Mouse (Mus musculus) forebrain, embryonic 14.5 days (tissue): Measurements from ENCODE around the gene Sectm1a. TPM values are rescaled to one million over a fixed set of nuclear protein-coding genes. Genes with fewer than 3 reads are reported as not detected.
A peak's percentile ranks its signal among the peaks of the same experiment; 100 is the strongest.
"Not testable (repeated sequence)": the region's sequence is repeated elsewhere in the genome, so short reads cannot be mapped to it uniquely, and the experiment has no call there.

ENCODE experiments used
- ATAC-seq: fragments of 200-750 bp; cut with Nextera tagmentation; 2 replicates; pipeline ENCODE4 v1.8.0; 2017; ENCODE audit warnings: mild to moderate bottlenecking, moderate library complexity
- DNase-seq: peaks from one replicate; pipeline ENCODE4 v3.0.0-alpha.2; 2015; ENCODE audit warnings: low spot score
- H3K27ac ChIP-seq: fragments of 300-500 bp; sonication (generic); 2 replicates; pipeline ENCODE4 v1.5.1; 2014; ENCODE audit warnings: low read depth, mild to moderate bottlenecking, control low read depth, low read length, moderate library complexity
- H3K27me3 ChIP-seq: fragments of 300-500 bp; sonication (generic); replicated peaks from 2 replicates; pipeline ENCODE4 v1.6.1; 2014; ENCODE audit warnings: low read length, control low read depth, mixed read lengths; ENCODE audit not compliant: control insufficient read depth, insufficient read depth
- H3K36me3 ChIP-seq: fragments of 300-500 bp; sonication (generic); 2 replicates; pipeline ENCODE4 v1.6.1; 2014; ENCODE audit warnings: low read length, control low read depth; ENCODE audit not compliant: control insufficient read depth, insufficient read depth
- H3K4me1 ChIP-seq: fragments of 300-500 bp; sonication (generic); 2 replicates; pipeline ENCODE4 v1.6.1; 2014; ENCODE audit warnings: antibody characterized with exemption, low read length, control low read depth; ENCODE audit not compliant: control insufficient read depth, insufficient read depth
- H3K4me2 ChIP-seq: fragments of 300-500 bp; sonication (generic); 2 replicates; pipeline ENCODE4 v1.6.1; 2014; ENCODE audit warnings: mild to moderate bottlenecking, control low read depth, low read length
- H3K4me3 ChIP-seq: fragments of 300-500 bp; sonication (generic); 2 replicates; pipeline ENCODE4 v1.5.1; 2014; ENCODE audit warnings: low read depth, low read length, control low read depth
- H3K9ac ChIP-seq: fragments of 300-500 bp; sonication (generic); 2 replicates; pipeline ENCODE4 v1.6.1; 2014; ENCODE audit warnings: mild to moderate bottlenecking, low read length, control low read depth, moderate library complexity
- H3K9me3 ChIP-seq: fragments of 300-500 bp; sonication (generic); replicated peaks from 2 replicates; pipeline ENCODE4 v1.6.1; 2016; ENCODE audit warnings: low read length, control low read depth, mixed read lengths; ENCODE audit not compliant: control insufficient read depth
- WGBS: fragments of 180-500 bp; shearing (Covaris S2); extraction: QIAGEN DNeasy Blood & Tissue Kit; methylation state at CpG from one replicate; pipeline ENCODE4 v1.1.7; 2014; 5-methylcytosine and 5-hydroxymethylcytosine counted together
- polyA plus RNA-seq: library from polyadenylated mRNA; unstranded; fragments of >200 nt; fragmentation: Nextera tagmentation; extraction: Ambion mirVana; gene quantifications from 2 replicates; pipeline ENCODE4 v1.2.1, GENCODE M21; 2014

Gene Sectm1a
- polyA plus RNA-seq, 1 experiment from 2014 or later, result not detected

GRCm38 (mm10) chr11:121082250-121082649, 1.2 kb upstream of the Sectm1a start:
- Histone ChIP-seq H3K27ac (no peak overlapping the region), H3K36me3 (no peaks in the 10 kb centered on the region), H3K9ac (no peak overlapping the region), H3K4me1 (no peaks in the 10 kb centered on the region), H3K4me2 (no peak overlapping the region), H3K27me3 (no peaks in the 10 kb centered on the region), H3K4me3 (no peak overlapping the region), H3K9me3 (no peaks in the 10 kb centered on the region)
- DNase-seq (no peak), ATAC-seq (no peak)
- WGBS, result 88% methylated on average over 3 of the region's 3 CpGs

GRCm38 (mm10) chr11:121080330-121080729, 690 bp downstream of the Sectm1a start:
- 94% methylated on average over 8 of the region's 8 CpGs for WGBS
- no peak for ATAC-seq
- no peaks in the 10 kb centered on the region for H3K27me3 ChIP-seq
- H3K9me3 ChIP-seq, result no peaks in the 10 kb centered on the region
- H3K36me3 ChIP-seq, result no peaks in the 10 kb centered on the region
- H3K9ac ChIP-seq, result no peak overlapping the region
- DNase-seq, result no peak
- no peak overlapping the region for H3K4me3 ChIP-seq
- no peak overlapping the region for H3K4me2 ChIP-seq
- no peaks in the 10 kb centered on the region for H3K4me1 ChIP-seq
- H3K27ac ChIP-seq, result no peak overlapping the region

- ATAC-seq, result no peak
- H3K27me3 ChIP-seq, result no peaks in the 10 kb centered on the region
- 76% methylated on average over 5 of the region's 5 CpGs for WGBS
Observed at GRCm38 (mm10) chr11:121075655-121076054, 5.4 kb downstream of the Sectm1a start.

GRCm38 (mm10) chr11:121069662-121070061, 11.4 kb downstream of the Sectm1a start:
- H3K4me3 ChIP-seq, H3K27ac ChIP-seq, H3K27me3 ChIP-seq, H3K9ac ChIP-seq, H3K4me2 ChIP-seq, H3K9me3 ChIP-seq, ATAC-seq, H3K4me1 ChIP-seq, DNase-seq, H3K36me3 ChIP-seq: not testable (repeated sequence)
- 89% methylated on average over 11 of the region's 16 CpGs for WGBS

More at GRCm38 (mm10) chr11:121075655-121076054, 5.4 kb downstream of the Sectm1a start:
- DNase-seq, result no peak
- Histone ChIP-seq H3K4me2 (no peak overlapping the region), H3K9ac (no peak overlapping the region), H3K9me3 (no peaks in the 10 kb centered on the region), H3K4me3 (no peak overlapping the region), H3K36me3 (no peaks in the 10 kb centered on the region), H3K27ac (no peak overlapping the region), H3K4me1 (no peaks in the 10 kb centered on the region)

GRCm38 (mm10) chr11:121067895-121068294, 13.1 kb downstream of the Sectm1a start:
- H3K4me2 ChIP-seq, result no peak overlapping the region
- WGBS, result 95% methylated on average over 2 of the region's 2 CpGs

GRCm38 (mm10) chr11:121064197-121064596, 16.8 kb downstream of the Sectm1a start:
- Histone ChIP-seq H3K4me1 (no peaks in the 10 kb centered on the region), H3K4me3 (no peak overlapping the region), H3K36me3 (no peaks in the 10 kb centered on the region), H3K27ac (no peak overlapping the region), H3K4me2 (no peak overlapping the region), H3K9ac (no peak overlapping the region), H3K9me3 (no peaks in the 10 kb centered on the region), H3K27me3 (no peaks in the 10 kb centered on the region)
- ATAC-seq (no peak), DNase-seq (no peak)
- 84% methylated on average over 3 of the region's 3 CpGs for WGBS

More at GRCm38 (mm10) chr11:121067895-121068294, 13.1 kb downstream of the Sectm1a start:
- no peak for ATAC-seq
- H3K4me3 ChIP-seq, result no peak overlapping the region
- no peak overlapping the region for H3K27ac ChIP-seq
- H3K27me3 ChIP-seq, result no peaks in the 10 kb centered on the region
- no peaks in the 10 kb centered on the region for H3K9me3 ChIP-seq
- no peaks in the 10 kb centered on the region for H3K36me3 ChIP-seq
- no peak for DNase-seq
- H3K4me1 ChIP-seq, result no peaks in the 10 kb centered on the region
- H3K9ac ChIP-seq, result no peak overlapping the region

GRCm38 (mm10) chr11:121063379-121063778, 17.6 kb downstream of the Sectm1a start, which contains the start of gene Sectm1b:
Gene Sectm1b, minus strand, starts transcription at chr11:121063569.
- DNase-seq (no peak), ATAC-seq (no peak)
- H3K4me2 ChIP-seq, result no peak within 1 kb of the TSS
- H3K27me3 ChIP-seq, result no peaks in the 10 kb centered on the region
- no peak within 1 kb of the TSS for H3K27ac ChIP-seq
- no peak within 1 kb of the TSS for H3K4me3 ChIP-seq
- 84% methylated on average over 5 of the region's 5 CpGs for WGBS
- H3K36me3 ChIP-seq, result no peaks in the 10 kb centered on the region
- H3K4me1 ChIP-seq, result no peaks in the 10 kb centered on the region
- H3K9ac ChIP-seq, result no peak within 1 kb of the TSS
- no peaks in the 10 kb centered on the region for H3K9me3 ChIP-seq

- Histone ChIP-seq H3K9me3 (no peaks in the 10 kb centered on the region), H3K36me3 (no peaks in the 10 kb centered on the region), H3K4me3 (no peak overlapping the region), H3K4me2 (no peak overlapping the region), H3K4me1 (no peaks in the 10 kb centered on the region), H3K27ac (no peak overlapping the region), H3K27me3 (no peaks in the 10 kb centered on the region), H3K9ac (no peak overlapping the region)
- no peak for ATAC-seq
- peak; percentile 14 for DNase-seq
- 64% methylated on average over 8 of the region's 8 CpGs for WGBS
Observed at GRCm38 (mm10) chr11:121061615-121062014, 19.4 kb downstream of the Sectm1a start.

- not testable (repeated sequence) for H3K4me1 ChIP-seq, H3K4me3 ChIP-seq, H3K4me2 ChIP-seq, H3K27ac ChIP-seq, DNase-seq, H3K9ac ChIP-seq, H3K9me3 ChIP-seq, ATAC-seq, H3K36me3 ChIP-seq, H3K27me3 ChIP-seq
- 92% methylated on average over 6 of the region's 6 CpGs for WGBS
Observed at GRCm38 (mm10) chr11:121060401-121061067, 20.5 kb downstream of the Sectm1a start.
